Mouse (Mus musculus): ENCODE measurements around the gene Ppm1h.
A peak's percentile ranks its signal among the peaks of the same experiment; 100 is the strongest.

Gene Ppm1h

DNA sequence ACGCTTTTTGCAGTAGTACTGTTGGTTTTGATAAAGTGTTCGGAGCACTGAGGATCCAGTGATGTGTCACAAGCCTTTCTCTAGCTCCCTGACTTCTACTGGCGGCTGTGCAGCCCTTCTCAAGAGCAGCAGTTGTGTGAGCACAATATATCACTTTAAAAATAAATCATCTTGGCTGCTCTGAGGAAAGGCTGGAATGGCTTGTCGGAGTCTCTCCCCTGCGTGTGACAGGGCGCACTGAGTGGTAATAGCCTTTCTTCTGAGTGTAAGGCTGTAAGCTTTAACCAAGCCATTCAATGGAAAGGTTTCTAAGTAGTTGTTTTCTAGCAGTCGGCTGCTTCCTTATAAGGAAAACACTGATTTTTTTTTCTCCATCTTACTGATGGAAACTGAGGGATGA is 91.8 kb downstream of the Ppm1h start:
- no peak for DNase-seq (ENCODE audit: low spot score)

DNA sequence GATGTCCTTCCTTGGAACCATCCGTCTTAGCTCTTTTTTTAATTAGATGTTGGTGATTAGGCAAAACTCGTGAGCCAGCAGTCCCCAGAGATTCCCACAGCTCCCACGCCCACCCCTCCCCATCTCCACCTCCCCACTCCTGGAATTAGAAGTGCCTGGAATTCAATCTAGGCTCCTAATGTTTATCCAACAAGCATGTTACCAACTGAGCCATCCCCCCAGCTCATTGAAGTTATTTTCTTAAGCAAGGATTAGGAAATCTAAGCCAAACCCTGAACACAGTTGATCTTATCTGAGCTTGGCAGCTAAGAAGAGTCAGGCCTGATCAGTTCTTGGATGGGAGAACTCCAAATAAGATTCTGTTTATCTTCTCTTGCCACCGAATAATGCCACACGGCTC is 92.4 kb downstream of the Ppm1h start:
- no peak for DNase-seq (ENCODE audit: low spot score)

DNA sequence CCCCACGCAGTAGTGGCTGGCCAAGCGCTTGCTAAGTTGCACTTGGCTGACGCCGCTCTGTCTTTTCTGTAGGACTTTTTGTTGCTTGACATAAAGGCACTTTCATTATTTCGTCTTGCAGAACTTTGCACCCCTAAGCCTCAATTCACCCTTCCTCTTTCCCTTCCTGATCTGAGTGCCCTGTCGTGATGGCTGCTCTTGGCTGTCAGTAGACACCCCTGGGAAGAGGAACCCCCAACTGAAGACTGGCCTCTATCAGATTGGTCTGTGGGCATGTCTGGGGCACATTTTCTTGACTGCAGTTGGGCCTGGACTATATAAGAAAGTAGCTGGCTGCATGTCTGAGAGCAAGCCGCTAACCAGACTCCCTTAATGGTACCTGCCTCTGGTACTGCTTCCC is 95.6 kb downstream of the Ppm1h start:
- no peak for DNase-seq (ENCODE audit: low spot score)

DNA sequence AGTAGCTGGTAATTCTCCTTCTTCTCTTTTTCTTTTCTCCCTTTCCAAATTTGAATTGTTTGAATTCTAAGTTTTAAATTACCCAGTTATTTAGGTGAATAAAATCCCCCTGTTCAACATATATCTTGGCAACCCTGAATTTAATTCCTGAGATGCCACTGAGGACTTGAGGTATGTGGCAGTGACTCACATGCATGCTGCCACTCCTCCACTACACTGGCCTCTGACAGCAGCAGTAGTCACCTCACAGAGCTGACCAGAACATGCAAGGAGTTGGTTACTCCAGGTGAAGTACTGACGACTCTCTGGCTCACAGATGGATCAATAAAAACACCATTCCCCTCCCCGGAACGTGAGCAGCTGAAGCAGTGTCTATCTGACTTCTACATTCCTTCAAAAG is 98.9 kb downstream of the Ppm1h start:
- DNase-seq (ENCODE audit: low spot score), result no peak

DNA sequence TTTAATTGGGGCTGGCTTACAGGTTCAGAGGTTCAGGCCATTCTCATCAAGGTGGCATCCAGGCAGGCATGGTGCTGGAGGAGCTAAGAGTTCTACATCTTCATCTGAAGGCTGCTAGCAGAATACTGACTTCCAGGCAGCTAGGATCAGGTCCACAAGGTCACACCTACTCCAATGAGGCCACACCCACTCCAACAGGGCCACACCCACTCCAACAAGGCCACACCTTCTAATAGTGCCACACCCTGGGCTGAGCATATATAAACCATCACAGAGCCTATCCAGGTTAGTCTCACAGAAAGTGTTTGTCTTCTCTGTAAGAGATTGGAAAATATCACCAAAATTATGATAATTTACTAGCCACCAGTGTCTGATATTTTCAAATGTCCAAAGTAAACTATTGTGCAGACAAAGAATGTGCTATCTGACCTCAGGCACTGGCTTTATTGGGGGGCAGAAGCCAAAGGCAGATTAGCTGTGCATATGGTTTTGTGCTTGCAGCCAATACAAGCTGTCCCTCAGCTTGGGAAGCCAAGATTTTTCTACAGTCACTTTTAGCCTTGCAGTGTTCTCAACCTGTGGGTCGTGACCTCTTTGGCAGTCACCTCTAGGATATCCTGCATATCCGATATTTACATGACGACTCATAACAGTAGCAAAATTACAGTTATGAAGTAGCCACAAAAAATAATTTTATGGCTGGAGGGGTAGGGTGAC is 99.5 kb downstream of the Ppm1h start:
- no peak for DNase-seq (ENCODE audit: low spot score)

DNA sequence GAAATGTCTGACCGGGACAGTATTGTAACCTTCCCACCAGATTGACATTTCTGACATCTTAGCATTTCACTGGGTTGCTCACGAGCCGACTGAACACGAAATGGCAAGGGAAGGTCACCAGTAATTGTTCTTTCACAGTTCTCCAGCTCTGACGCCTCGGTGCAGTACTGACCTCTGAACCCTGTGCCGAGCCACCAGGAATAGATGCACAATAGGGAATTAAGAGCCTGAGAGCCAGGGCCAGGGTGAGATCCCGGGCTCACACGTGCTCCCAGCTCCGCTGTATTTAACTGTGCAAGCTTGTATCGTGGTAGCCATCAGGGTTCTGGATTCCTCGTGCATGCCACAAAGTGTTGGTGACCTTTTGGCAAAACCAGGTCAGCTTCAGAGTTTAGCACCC is 100.8 kb downstream of the Ppm1h start:
- DNase-seq (ENCODE audit: low spot score), result peak; percentile 66

DNA sequence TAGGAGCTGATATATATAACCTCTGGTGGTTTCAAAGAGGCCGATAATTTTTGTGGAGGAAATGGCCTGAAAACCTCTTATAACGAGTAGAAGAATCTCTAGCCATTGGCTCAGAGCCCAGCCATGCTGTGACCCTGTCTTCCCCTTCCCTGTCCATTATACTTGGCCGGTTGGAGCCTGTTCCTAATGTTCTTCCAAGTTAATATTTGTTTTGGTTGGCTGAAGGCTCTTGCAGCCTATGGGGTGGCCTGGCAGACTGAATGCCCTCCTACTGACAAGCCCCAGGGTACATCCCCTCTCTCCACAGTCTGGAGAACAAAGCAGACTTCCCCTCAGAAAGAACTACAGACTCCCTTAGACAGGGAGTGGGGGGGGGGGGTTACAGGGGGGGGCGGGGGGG is 104.2 kb downstream of the Ppm1h start:
- no peak for DNase-seq (ENCODE audit: low spot score)

DNA sequence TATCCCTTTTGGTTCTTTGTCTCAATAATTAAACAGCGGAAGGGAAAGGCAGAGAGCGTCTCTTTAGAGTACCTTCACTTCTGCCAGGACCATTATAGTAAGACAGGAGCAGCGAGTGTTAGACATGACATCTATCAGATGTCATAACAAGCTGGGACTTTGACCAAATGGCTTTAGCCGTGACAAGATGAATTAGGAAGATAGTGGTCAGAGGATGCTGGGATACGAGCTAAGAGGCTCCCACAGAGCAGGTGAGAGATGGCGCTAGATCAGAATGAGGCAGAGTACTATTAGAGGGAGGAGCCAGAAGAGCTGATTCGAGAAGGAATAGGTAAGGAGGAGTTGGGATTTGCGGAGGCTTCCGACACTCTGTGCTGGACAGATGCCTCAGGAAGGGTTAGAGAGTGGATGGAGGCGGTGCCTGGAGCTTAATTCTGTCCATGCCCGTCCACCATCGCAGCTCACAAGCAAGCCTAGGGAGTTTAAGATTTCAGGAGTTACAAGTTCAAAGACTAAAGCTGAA is 111.1 kb downstream of the Ppm1h start:
- DNase-seq (ENCODE audit: low spot score), result no peak

DNA sequence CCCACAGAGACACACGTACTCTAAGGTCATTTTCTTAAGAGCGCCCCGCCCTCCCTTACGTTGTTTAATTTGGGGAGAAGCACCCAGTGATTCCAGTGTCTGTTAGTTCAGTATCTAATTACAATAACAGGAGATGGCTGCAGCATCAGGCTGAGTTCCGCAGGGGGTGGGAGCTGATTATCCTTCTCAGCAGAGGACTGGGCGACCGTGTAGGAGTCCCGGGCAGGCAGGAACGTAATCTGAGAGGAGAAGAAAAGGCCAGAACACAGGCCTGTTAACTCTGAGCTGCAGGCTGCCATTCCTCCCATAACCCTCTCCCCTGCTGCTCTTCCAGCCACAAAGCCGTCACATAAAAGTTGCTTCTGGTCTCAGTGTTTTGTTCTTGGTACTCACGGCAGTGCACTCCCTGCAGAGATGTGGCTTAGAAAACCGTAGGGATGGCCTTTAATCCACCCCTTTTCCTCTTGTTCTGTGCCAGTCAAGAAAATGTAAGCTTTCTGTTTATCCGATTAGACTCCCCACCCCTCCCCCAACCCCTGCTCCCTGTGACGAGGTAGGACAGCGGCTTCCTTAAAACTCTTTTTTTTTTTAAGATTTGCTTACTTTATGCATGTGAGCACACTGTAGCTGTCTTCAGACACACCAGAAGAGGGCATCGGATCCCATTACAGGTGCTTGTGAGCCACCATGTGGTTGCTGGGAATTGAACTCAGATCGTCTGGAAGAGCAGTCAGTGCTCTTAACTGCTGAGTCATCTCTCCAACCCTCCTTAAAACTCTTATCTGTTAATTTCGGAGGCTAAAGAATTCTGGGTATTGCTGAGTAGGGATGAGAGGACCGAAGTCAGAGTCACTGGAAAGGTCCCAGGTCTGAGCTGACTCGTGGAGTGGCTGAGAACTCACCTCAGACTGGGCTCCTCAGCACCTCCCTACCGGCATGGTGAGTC is 113.7 kb downstream of the Ppm1h start:
- no peak for DNase-seq (ENCODE audit: low spot score)

DNA sequence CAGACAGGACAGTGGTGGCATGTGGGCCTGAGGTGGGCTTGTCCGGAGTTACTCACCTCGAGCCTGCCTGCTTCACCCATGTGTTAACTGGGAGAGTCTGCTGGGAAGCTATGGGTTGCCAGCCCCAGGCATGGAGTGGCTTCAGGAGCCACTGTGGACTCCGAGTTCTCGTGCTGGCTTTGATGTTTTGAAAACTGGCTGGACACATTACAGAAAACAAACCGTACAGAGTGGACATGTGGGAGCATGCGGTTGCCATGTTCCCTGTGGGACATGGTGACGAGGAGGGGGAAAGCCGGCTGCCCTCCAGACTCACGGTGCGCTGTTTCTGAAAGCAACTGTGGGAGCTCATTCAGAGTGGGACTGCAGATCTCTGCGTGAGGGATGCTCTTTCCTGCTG is 114.6 kb downstream of the Ppm1h start:
- no peak for DNase-seq (ENCODE audit: low spot score)

DNA sequence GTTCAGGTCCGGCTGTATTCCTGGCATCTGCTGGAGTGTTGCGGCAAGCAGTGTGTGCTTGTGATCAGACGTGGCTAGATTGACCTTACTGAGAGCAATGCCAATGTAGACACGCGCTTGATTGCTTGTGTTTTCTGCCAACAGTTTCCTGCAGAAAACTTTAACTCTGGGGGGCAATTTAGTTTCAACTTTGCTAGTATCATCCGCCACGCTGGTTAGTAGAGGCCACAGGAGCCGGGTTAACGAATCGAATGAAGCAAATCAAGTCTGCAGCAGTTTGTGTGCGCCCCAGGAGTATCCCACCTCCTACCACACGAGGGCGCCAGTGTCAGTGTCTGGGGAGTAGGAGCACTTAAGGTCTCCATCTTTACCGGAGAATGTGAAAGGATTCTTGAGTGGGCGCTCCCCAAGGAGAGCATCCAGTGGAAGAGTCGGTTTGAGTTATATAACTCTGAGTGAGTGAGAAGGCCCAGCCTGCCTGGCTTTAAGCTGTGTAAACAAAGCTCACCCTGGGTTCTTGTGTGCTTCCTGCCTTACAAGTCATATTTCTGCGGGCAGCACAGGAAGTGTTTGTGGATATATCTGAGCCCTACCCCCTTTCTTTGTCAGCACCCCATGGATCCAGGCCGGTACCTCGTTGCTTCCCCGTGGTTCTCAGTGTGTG is 115.8 kb downstream of the Ppm1h start:
- DNase-seq (ENCODE audit: low spot score), result peak; percentile 68

DNA sequence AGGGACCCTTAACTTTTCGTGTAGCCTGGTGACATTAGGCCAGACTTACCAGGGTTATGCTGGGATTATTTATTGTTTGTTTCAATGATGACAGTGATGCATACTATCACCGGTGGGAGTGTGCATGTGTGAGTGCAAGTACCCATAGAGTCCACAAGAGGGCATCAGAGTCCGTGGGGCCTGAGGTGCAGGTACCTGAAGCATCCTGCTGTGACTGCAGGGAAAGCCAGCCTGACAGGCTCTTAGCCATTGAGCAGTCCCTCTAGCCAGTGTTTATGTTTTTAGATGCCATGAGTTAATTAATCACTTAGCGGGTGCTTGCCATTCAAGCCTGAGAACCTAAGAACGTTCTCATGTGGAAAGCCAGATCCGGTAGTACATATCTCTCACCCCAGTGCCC is 119.4 kb downstream of the Ppm1h start:
- DNase-seq (ENCODE audit: low spot score), result no peak

DNA sequence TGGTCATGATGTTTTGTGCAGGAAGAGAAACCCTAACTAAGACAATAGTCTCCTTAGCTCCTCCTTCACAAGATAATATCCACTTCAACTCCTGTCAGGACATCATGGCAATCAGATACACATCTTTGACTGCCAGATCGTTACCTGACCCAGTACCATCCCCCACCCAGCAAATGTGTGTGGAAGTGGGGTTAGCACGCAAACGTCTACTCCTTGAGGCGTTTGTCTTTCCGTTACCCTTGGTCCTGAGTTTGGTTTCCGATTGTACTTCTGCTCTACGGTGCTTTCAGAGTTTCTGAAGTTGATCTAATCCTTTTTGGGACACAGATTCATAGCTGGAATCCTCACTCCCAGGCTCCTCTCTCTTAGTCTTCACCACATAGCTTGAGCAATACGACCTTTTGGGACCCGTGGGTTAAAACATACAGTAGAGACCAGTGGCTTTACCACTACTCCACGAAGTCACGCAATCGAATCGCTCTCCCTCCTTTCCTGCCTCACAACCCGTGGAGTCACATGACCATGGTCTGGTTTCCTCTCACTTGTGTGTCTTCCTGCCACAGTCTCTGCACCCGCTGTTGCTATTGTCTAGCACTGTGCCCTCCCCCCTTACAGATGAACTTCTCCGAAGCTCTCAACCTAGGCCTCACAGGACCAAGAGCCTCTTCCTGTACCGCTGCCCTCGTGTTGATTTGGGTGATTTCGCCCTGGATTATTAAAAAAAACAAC is 121.6 kb downstream of the Ppm1h start:
- DNase-seq (ENCODE audit: low spot score), result no peak

DNA sequence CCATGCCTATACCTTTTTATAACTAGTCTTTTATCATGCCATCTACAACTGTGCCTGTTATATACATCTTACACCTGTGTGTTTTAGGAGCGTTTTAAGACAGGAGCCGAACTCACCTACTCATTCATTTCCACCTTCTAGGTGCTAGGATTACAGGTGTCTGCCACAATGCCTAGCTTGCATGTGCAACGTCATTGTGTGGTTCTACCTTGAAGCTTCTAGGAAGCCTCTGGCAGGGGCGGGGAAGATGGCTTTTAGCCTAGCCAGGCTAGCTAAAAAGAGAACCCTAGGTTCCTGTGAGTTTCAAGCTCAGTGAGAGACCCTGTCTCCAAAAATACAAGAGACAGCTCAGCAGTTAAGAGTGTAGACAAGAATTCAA is 122.2 kb downstream of the Ppm1h start:
- no peak for DNase-seq (ENCODE audit: low spot score)

DNA sequence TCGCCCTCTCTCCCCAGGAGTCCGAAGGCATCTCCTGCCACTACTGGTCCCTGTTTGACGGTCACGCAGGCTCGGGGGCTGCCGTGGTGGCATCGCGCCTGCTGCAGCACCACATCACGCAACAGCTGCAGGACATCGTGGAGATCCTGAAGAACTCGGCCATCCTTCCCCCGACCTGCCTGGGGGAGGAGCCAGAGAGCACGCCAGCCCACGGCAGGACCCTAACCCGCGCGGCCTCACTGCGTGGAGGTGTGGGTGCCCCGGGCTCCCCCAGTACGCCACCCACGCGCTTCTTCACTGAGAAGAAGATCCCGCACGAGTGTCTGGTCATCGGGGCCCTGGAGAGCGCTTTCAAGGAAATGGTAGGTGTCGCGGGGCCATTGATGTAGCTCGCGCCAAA is 123.7 kb downstream of the Ppm1h start:
- no peak for DNase-seq (ENCODE audit: low spot score)

DNA sequence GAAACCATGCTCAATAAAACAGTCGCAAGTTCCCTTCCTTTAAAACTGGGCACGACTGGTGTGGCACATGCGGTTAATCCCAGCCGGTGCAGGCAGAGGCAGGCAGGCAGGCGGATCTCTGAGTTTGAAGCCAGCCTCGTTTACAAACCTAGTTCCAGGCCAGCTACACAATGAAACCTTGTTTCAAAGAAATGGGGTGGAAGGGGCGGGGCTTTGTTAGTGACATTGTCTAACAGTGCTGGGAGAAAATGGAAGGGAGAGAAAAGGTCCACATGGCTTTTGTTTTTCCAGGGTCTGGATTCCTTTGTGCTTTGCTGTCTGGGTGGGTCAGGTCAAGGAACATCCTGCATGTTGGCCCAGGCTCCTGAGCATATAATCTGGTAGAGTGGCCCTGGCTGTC is 124.3 kb downstream of the Ppm1h start:
- no peak for DNase-seq (ENCODE audit: low spot score)

DNA sequence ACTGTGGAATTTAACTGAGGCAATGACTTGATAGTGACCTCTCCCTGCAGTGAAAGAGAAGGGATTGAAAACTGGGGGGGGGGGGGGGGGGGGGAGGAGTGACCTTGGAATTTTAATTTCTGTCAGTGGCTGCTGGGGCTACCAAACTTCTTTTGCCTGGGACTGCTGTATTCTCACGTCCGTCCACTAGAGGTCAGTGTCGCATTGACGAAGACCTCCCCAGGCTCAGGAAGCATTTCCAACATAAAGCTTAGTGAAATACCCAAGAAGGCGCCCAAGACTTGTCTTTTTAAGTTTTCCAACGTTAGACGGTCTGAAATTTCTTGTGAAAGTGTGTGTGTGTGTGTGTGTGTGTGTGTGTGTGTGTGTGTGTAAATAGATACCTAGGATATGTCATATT is 125.3 kb downstream of the Ppm1h start:
- DNase-seq (ENCODE audit: low spot score), result peak; percentile 60

DNA sequence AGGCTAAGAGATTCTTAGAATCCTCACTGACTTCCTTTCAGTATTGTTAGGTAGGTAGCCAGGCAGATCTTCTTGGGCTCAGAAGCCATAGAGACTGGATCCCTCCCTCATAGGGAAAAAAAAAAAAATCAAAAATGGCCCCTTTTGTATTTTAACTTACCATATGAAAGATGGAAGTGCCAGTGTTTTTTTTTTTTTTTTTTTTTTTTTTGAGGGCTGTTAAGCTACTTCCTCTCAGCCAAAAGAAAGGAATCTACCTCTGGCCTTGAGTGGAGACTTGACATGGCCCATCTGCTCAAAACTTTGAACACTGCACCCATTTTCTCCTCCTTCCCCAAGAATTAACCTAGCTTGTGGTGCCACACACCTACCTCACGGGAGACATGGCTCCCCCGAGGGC is 127.3 kb downstream of the Ppm1h start:
- no peak for DNase-seq (ENCODE audit: low spot score)

DNA sequence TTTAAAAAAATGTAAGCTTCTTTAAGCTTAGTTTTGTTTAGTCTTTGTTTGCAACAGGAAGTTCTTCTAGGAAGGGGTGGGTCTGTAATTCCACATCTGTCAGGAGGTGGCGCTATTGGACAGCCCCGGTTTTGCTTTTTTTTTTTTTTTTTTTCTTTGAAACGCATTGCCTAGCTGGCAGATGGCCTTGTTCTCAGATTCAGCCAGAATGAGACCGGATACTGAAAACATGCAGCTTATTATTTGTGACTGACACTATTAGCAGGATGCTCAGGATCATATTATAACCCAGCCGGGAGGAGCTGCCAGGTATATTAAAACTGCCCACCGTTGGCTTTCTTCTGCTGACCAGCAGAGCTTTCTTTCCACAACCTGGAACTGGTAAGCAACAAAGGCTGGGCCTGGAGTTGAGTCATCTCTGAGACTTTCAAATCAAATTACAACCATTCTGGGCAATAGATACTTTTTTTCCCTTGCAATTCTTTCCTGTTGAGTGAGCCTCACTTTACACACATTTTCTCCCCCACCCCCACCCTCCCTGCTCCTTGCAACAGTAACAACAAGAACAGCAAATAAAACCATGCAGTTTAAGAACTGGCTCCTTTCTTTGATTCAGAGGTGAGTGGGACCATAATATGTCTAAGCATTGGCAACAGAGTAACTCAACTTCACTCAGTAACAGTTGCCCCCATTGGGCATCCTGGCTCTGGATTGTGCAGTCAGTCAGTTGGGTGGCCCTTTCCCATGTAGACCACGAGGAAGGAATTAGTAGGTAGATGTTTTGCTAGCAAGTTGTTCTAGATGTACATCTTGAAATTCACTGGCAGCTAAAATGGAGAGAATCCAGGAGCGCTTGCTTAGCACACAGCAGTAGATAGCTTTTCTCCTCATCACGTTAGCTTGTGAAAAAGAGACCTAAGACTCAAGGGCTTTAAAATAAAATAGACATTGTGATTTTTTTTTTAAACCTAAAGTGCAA is 128.9 kb downstream of the Ppm1h start:
- peak; percentile 53 for DNase-seq (ENCODE audit: low spot score)

DNA sequence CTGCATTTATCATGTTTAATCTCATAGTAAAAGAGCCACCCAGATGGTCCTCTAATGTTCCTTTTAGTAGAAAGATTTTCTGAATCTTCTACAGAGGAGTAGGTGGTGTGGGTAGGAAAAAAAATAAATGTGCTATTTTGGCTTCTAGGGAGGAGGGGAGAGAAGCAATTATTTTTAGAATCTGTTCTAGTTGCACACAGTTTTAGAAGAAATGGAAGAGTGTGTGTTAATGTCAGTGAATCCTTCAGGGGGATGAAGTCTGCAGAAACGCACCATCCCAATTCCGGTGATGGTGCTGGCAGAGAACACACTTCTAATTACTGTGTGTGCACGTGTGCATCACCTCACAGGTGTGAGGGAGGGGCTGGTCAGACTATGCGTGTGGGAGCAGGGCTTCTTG is 129.6 kb downstream of the Ppm1h start:
- DNase-seq (ENCODE audit: low spot score), result no peak

DNA sequence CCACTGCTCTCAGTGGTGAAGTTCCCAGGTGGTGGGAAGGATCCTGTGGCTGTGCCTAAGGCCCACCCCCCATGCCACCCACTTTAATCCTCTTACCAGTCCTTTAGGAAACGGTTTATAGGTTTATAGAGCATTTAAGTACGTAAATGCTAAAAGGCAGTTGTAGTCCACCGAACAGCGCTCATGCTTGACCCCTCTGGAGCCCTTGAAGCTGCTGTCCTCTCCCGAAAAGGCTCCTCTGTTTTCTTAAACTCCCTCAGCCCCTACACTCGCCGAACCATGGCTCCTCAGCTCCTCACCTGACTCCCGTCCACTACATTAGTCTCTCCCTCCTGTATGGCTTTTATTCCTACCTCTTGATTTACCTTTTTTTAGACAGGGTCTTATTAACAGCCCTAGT is 131.3 kb downstream of the Ppm1h start:
- DNase-seq (ENCODE audit: low spot score), result no peak
